Mouse (Mus musculus) heart, adult 18-20 months (tissue): ENCODE data around the gene Gm19668. TPM values are rescaled to one million over a fixed set of nuclear protein-coding genes. Genes with fewer than 3 reads are reported as not detected.
"Not testable (repeated sequence)": the region's sequence is repeated elsewhere in the genome, so short reads cannot be mapped to it uniquely, and the experiment has no call there.

Experiments used
- DNase-seq, 2 experiments: peaks; one replicate each; pipeline ENCODE4 v3.0.0; 2021 to 2022; ENCODE audit warnings: mixed read lengths in 1 of 2
- total RNA-seq, 2 experiments: library from RNA; stranded (reverse); gene quantifications; 2 replicates each; pipeline ENCODE4 v1.2.3; 2021

The Gm19668 gene
- total RNA-seq, 2 experiments from 2014 or later, result not detected

DNA sequence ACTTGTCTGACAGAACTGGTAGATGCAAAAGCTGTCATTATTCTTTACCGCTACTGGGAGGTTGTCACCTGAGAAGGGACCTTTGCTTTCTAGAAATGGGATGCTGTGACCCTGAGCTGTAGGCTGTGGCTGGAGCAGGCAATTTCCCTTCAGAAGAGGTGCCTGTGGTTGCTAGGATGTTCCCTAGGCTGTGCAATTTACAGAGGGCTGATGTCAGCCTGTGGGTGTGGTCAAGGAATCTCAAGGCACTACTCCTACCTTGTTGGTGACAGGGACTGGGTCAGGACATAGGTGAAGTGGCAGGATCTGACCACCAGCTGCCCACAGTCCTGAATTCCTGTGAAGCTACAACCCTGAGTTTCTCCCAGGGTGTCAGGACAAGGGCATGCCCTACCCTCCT, 29.2 kb downstream of the Gm19668 start:
- no peak for DNase-seq

GRCm38 (mm10) chr10:77759582-77759981, 39.4 kb downstream of the Gm19668 start, which contains the start of gene Gm3233:
TSS of gene Gm3233 (minus strand) at chr10:77759682.
- not testable (repeated sequence) for DNase-seq

DNA sequence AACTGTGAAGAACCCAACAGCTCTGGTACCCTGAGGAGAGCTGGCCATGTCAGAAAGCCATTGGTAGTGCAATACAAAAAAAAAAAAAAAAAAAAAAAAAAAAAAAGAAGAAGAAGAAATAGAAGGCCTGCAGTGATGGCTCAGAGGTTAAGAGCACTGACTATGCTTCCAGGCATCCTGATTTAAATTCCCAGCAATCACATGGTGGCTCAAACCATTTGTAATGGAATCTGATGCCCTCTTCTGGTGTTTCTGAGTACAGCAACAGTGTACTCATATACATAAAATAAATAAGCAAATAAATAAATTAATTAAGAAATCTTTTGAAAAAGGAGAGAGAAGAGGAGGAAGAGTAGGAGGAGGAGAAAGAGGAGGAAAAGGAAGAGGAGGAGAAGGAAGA, 45.5 kb downstream of the Gm19668 start:
- no peak for DNase-seq

DNA sequence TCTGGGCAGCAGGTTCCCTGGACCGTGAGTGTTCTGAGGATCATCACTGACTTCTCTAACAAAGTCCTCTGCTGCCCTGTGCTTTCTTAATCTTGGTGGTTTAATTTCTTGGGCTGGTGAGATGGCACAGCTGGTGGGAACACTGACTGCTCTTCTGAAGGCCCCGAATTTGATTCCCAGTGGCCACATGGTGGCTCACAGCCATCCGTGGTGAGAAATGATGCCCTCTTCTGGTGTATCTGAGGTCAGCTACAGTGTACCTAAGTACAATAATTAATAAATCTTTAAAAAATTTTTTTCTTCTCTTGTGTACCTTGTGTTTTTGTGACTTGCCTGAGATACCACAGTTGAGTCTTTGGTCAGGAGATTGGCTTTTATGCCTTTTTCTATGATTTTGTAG, 46.6 kb downstream of the Gm19668 start:
- DNase-seq, result not testable (repeated sequence)

DNA sequence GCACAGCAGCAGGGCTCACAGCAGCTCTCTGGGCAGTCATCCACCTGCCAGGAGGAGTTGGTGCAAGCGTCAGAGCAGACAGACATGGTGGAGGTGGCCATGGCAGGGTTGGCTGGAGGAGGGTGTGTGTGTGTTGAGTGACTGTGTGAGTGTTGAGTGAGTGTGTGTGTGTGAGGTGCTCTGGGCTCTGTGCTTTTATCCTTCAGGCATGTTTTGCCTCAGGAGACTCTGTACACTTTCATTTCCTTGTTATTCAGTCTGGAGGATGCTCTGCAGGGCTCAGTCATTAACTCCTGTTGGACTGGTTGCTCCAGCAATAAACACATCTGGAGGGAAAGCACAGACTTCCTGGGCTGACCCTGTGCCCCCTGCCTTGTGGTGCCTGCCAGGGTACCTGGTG, 47.7 kb downstream of the Gm19668 start, which contains the start of gene Gm9736:
Gene Gm9736 (minus strand): TSS at position 101 of the 400 bp plus-strand sequence.
- not testable (repeated sequence) for DNase-seq

DNA sequence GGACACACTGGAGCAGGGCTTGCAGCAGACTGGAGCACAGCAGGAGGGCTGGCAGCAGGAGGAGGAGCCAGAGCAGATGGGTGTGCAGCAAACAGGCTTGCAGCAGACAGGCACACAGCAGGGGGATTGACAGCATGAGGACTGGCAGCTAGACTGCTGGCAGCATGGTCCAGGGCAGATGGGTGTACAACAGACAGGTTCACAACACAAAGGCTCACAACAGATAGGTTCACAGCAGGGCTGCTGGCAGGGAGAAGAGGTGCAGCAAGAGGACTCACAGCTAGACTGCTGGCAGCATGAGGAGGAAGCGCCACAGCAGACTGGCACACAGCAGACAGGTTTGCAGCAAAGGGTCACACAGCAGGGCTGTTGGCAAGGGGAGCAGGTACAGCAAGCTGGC, 48.2 kb downstream of the Gm19668 start:
- not testable (repeated sequence) for DNase-seq

Other genes with a start within 250 kb of the Gm19668 start
- gene Pttg1ip, start 217.4 kb downstream of the Gm19668 start, total RNA-seq, result 100 to 1,000 TPM; 132 to 150 TPM
- gene Sumo3, start 193.0 kb downstream of the Gm19668 start, total RNA-seq, result 10 to 100 TPM; 81.7 to 82.3 TPM
- 10 to 100 TPM; 15.5 to 15.7 TPM for gene Gm49325, start 192.9 kb downstream of the Gm19668 start, total RNA-seq
- 10 to 100 TPM; 80.9 to 82.8 TPM for gene Ube2g2, start 176.9 kb downstream of the Gm19668 start, total RNA-seq
- gene Tspear, start 112.6 kb downstream of the Gm19668 start, total RNA-seq, result not detected
- not detected for gene Gm19402, start 108.4 kb downstream of the Gm19668 start, total RNA-seq
- not detected for gene Gm9508, start 101.9 kb downstream of the Gm19668 start, total RNA-seq
- not detected for gene Gm10272, start 92.5 kb downstream of the Gm19668 start, total RNA-seq
- not detected for gene Gm10024, start 87.7 kb downstream of the Gm19668 start, total RNA-seq
- not detected for gene Gm10142, start 83.3 kb downstream of the Gm19668 start, total RNA-seq
- not detected for gene Krtap12-1, start 78.5 kb downstream of the Gm19668 start, total RNA-seq
- not detected for gene Gm10100, start 72.6 kb downstream of the Gm19668 start, total RNA-seq
- not detected for gene Gm18596, start 56.5 kb downstream of the Gm19668 start, total RNA-seq
- not detected for gene Gm9736, start 47.8 kb downstream of the Gm19668 start, total RNA-seq
- gene Gm3233, start 39.5 kb downstream of the Gm19668 start, total RNA-seq, result not detected
- gene Gm3238, start 27.8 kb downstream of the Gm19668 start, total RNA-seq, result not detected
- not detected for gene Gm7138, start 22.2 kb downstream of the Gm19668 start, total RNA-seq
- not detected for gene Gm3250, start 16.6 kb downstream of the Gm19668 start, total RNA-seq
- not detected for gene Gm7137, start 10.9 kb downstream of the Gm19668 start, total RNA-seq
- not detected for gene Gm9639, start 4.1 kb downstream of the Gm19668 start, total RNA-seq
- not detected for gene Gm9507, start 12.7 kb upstream of the Gm19668 start, total RNA-seq
- not detected for gene Gm2696, start 15.5 kb upstream of the Gm19668 start, total RNA-seq
- not detected for gene Krtap10-4, start 28.0 kb upstream of the Gm19668 start, total RNA-seq
- gene Krtap10-10, start 36.8 kb upstream of the Gm19668 start, total RNA-seq, result not detected
- not detected for gene Gm36176, start 47.7 kb upstream of the Gm19668 start, total RNA-seq
- gene Gm10318, start 53.7 kb upstream of the Gm19668 start, total RNA-seq, result not detected
- not detected for gene Gm3285, start 62.8 kb upstream of the Gm19668 start, total RNA-seq
- under 1 TPM; 0.49 to 0.69 TPM for gene Lrrc3, start 103.4 kb upstream of the Gm19668 start, total RNA-seq
- 1 to 10 TPM in 1 of 2 experiments, under 1 TPM in 1; 0.99 to 1.5 TPM for gene Trpm2, start 171.4 kb upstream of the Gm19668 start, total RNA-seq
- 1 to 10 TPM; 8.8 to 9.8 TPM for gene 1810043G02Rik, start 179.4 kb upstream of the Gm19668 start, total RNA-seq
- gene Pfkl, start 210.9 kb upstream of the Gm19668 start, total RNA-seq, result 100 to 1,000 TPM; 114 to 120 TPM
- not detected for gene Dnmt3l, start 242.8 kb upstream of the Gm19668 start, total RNA-seq
- gene Aire, start 244.5 kb upstream of the Gm19668 start, total RNA-seq, result not detected